Mouse (Mus musculus): ENCODE measurements around the gene Shisa8.
"Not testable (repeated sequence)": the region's sequence is repeated elsewhere in the genome, so short reads cannot be mapped to it uniquely, and the experiment has no call there.

The Shisa8 gene

GRCm38 (mm10) chr15:82212752-82213063 is at the start of gene Shisa8:
Gene Shisa8, minus strand, starts transcription at chr15:82212815.
- DNase-seq (ENCODE audit: low read depth), result no peak

- peak; percentile 53 for DNase-seq (ENCODE audit: low read depth)
Measured at GRCm38 (mm10) chr15:82259510-82259909, 46.9 kb upstream of the Shisa8 start.

GRCm38 (mm10) chr15:82255944-82256383 is 43.3 kb upstream of the Shisa8 start:
- DNase-seq (ENCODE audit: low read depth), result no peak

- DNase-seq (ENCODE audit: low read depth), result no peak
Measured at GRCm38 (mm10) chr15:82255248-82255647, 42.6 kb upstream of the Shisa8 start.

- DNase-seq (ENCODE audit: low read depth), result no peak
Measured at GRCm38 (mm10) chr15:82252097-82252496, 39.5 kb upstream of the Shisa8 start, which contains the start of gene 1500009C09Rik. Gene 1500009C09Rik, plus strand, starts transcription at chr15:82252397.

- no peak for DNase-seq (ENCODE audit: low read depth)
Measured at GRCm38 (mm10) chr15:82251579-82251978, 39.0 kb upstream of the Shisa8 start.

- DNase-seq (ENCODE audit: low read depth), result no peak
Measured at GRCm38 (mm10) chr15:82247131-82247776, 34.6 kb upstream of the Shisa8 start.

GRCm38 (mm10) chr15:82244805-82245161 is 32.2 kb upstream of the Shisa8 start:
- not testable (repeated sequence) for DNase-seq (ENCODE audit: low read depth)

GRCm38 (mm10) chr15:82244115-82244804 is 31.6 kb upstream of the Shisa8 start, which contains the start of gene Cenpm:
Gene Cenpm, minus strand, starts transcription at chr15:82244748.
- DNase-seq (ENCODE audit: low read depth), result peak; percentile 89

GRCm38 (mm10) chr15:82243742-82244114 is 31.1 kb upstream of the Shisa8 start:
- no peak for DNase-seq (ENCODE audit: low read depth)

- no peak for DNase-seq (ENCODE audit: low read depth)
Measured at GRCm38 (mm10) chr15:82243311-82243710, 30.7 kb upstream of the Shisa8 start.

GRCm38 (mm10) chr15:82236565-82236964 is 23.9 kb upstream of the Shisa8 start:
- peak; percentile 72 for DNase-seq (ENCODE audit: low read depth)

GRCm38 (mm10) chr15:82235661-82236060 is 23.0 kb upstream of the Shisa8 start:
- DNase-seq (ENCODE audit: low read depth), result no peak

- DNase-seq (ENCODE audit: low read depth), result no peak
Measured at GRCm38 (mm10) chr15:82232651-82233050, 20.0 kb upstream of the Shisa8 start.

GRCm38 (mm10) chr15:82231591-82232378 is 19.2 kb upstream of the Shisa8 start:
- no peak for DNase-seq (ENCODE audit: low read depth)

GRCm38 (mm10) chr15:82231100-82231499 is 18.5 kb upstream of the Shisa8 start:
- DNase-seq (ENCODE audit: low read depth), result no peak

- no peak for DNase-seq (ENCODE audit: low read depth)
Measured at GRCm38 (mm10) chr15:82230098-82230611, 17.5 kb upstream of the Shisa8 start.

- DNase-seq (ENCODE audit: low read depth), result no peak
Measured at GRCm38 (mm10) chr15:82229542-82230045, 17.0 kb upstream of the Shisa8 start.

GRCm38 (mm10) chr15:82225769-82226168 is 13.2 kb upstream of the Shisa8 start:
- DNase-seq (ENCODE audit: low read depth), result no peak

GRCm38 (mm10) chr15:82224602-82225215 is 12.1 kb upstream of the Shisa8 start:
- no peak for DNase-seq (ENCODE audit: low read depth)

GRCm38 (mm10) chr15:82223657-82224601 is 11.3 kb upstream of the Shisa8 start, which contains the start of gene Tnfrsf13c:
Gene Tnfrsf13c, minus strand, starts transcription at chr15:82224369.
- no peak for DNase-seq (ENCODE audit: low read depth)

Data from c-Kit-positive CD71-positive TER-119-negative erythroid progenitor cells, embryonic 14.5 days (primary cell).